Mouse (Mus musculus) R1 (cell line): ENCODE measurements at regions not wholly inside any gene's neighbourhood (a gene's known extent, or its start where the extent isn't known, plus 50 kb on each side); places are given as distances from the start of the nearest gene placed in this dataset.

Source experiments
- DNase-seq: peaks from one replicate; pipeline ENCODE4 v3.0.0-alpha.2; 2018; ENCODE audit warnings: low read depth, low spot score

GRCm38 (mm10) chr16:44674198-44674597, 49.9 kb upstream of the Nepro start:
- no peak for DNase-seq

- DNase-seq = no peak
Measured at GRCm38 (mm10) chr16:44672422-44672819, 51.7 kb upstream of the Nepro start.

GRCm38 (mm10) chr16:44671551-44672421, 52.3 kb upstream of the Nepro start:
- peak; percentile 27 for DNase-seq

- no peak for DNase-seq
Measured at GRCm38 (mm10) chr16:44668061-44668460, 56.0 kb upstream of the Nepro start.

- DNase-seq = no peak
Measured at GRCm38 (mm10) chr16:44667118-44667517, 57.0 kb upstream of the Nepro start.

- no peak for DNase-seq
Measured at GRCm38 (mm10) chr16:44666431-44666997, 57.6 kb upstream of the Nepro start.

- no peak for DNase-seq
Measured at GRCm38 (mm10) chr16:44665491-44665931, 58.6 kb upstream of the Nepro start.

- DNase-seq = no peak
Measured at GRCm38 (mm10) chr16:44662966-44663600, 61.0 kb upstream of the Nepro start.

GRCm38 (mm10) chr16:44660996-44661876, 62.9 kb upstream of the Nepro start:
- no peak for DNase-seq

GRCm38 (mm10) chr16:44658306-44658705, 65.8 kb upstream of the Nepro start:
- no peak for DNase-seq

GRCm38 (mm10) chr16:44656181-44656580, 67.9 kb upstream of the Nepro start:
- DNase-seq = no peak

GRCm38 (mm10) chr16:44655306-44655705, 68.8 kb upstream of the Nepro start:
- DNase-seq = no peak

GRCm38 (mm10) chr16:44648547-44649223, 75.4 kb upstream of the Nepro start:
- DNase-seq = no peak

- peak; percentile 23 for DNase-seq
Measured at GRCm38 (mm10) chr16:44643992-44644391, 80.1 kb upstream of the Nepro start.

GRCm38 (mm10) chr16:44637100-44637499, 78.4 kb upstream of the Boc start:
- DNase-seq = no peak

- DNase-seq = no peak
Measured at GRCm38 (mm10) chr16:44634486-44634885, 75.8 kb upstream of the Boc start.

- no peak for DNase-seq
Measured at GRCm38 (mm10) chr16:44633059-44633667, 74.5 kb upstream of the Boc start.

- DNase-seq = no peak
Measured at GRCm38 (mm10) chr16:44632330-44633058, 73.8 kb upstream of the Boc start.

GRCm38 (mm10) chr16:44631357-44632053, 72.8 kb upstream of the Boc start:
- DNase-seq = no peak
